Mouse (Mus musculus): ENCODE measurements around the gene Trp63.

The Trp63 gene

DNA sequence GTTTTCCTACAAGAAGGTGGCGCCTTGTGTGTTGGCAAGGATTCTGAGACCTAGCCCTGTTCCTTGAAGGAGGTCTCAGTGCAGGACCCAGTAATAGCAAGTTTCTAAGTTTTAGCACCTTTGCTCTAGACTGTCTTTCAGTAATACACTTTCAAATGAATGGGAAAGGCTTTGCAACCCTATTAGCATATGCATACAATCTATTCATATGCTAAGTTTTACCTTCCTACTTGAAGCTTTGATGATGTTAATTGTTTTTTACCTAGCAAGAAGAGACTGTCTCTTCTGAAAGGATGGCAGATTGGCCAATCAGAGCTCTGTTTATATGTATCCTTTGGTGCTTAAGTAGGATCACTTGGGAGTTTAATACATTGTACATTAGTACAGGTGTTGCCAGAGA, 187.9 kb downstream of the Trp63 start:
- no peak for DNase-seq (ENCODE audit: low read depth, low spot score)

DNA sequence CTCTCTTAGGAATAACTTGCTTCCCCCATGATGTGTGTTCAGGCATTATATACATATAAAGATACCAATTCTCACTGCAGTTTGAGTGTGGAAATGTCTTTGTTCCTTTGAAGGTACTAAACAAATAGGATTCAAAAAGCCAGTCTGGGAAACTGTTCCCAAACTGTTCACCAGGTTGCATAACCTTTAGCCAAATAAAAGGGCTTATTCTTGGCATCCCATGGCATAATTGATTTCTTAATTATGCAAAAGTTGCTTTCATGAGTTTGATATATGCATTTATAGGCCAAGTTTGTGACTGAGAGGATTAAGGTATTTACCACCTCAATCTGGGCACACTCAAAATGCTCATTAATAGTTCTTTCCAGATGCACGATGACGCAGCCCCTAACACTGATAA, 192.1 kb downstream of the Trp63 start:
- no peak for DNase-seq (ENCODE audit: low read depth, low spot score)

DNA sequence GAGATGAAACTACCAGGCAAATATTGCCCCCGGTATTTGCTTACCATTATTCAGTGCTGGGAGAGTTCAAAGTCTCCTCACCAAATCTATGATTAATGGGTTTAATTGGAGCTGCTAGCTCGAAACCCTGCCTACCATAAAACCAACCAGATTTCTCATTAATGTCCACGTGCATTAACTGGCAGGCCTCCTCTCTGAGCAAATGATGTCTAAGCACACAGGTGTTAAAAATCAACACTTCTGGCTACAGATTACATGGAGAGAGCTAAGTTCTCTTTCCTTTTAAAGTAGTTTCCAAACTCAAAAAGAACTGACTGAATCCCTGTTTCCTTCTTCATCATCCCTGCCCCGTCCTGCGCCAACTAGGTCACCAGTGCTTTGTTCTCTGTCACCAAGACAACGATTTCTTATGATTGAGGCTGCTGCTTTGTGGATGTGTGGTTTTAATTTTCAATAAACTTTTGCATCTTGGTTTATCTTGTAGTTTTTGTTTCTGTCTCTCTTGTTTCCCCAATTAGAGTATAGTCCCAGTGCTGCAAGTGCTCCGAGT, 193.9 kb downstream of the Trp63 start:
- DNase-seq (ENCODE audit: low read depth, low spot score), result no peak

DNA sequence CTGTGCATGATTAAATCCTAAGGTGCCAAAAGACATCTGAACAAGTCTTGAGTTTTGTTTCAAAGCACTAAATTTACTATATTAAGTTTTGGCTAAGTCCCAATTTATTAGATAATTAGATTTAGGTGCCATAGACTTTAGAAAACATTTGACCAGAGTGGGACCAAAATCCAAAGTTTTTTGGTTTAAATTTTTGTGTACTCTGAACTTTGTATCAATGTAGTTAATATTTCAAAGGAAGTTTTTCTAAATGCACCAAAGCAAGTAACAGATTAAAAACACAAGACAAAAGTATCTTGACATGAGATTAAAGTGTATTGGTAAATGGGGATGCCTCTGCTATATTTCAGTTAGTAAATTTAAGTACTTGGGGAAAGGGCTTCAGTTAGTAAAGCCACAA, 194.6 kb downstream of the Trp63 start:
- DNase-seq (ENCODE audit: low read depth, low spot score), result no peak

DNA sequence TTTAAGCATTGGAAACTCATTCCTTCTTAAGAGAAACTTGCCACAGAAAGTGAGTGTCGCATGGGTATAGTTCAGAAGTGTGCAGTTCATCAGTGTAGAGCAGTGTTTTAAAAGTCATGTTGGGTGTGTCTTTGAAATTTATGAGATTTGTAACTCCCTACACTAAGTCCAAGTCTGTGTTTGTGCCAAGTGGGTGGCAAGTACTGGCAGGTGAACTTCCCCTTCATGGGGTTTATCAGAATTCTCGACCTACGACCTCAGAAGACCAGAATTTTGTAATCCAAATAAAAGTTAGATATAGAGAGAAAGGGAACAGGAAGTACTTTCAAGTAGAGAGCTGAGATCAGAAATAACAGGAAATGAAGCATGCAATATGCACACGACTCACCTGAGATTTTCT, 215.5 kb downstream of the Trp63 start:
- DNase-seq (ENCODE audit: low read depth, low spot score), result no peak

DNA sequence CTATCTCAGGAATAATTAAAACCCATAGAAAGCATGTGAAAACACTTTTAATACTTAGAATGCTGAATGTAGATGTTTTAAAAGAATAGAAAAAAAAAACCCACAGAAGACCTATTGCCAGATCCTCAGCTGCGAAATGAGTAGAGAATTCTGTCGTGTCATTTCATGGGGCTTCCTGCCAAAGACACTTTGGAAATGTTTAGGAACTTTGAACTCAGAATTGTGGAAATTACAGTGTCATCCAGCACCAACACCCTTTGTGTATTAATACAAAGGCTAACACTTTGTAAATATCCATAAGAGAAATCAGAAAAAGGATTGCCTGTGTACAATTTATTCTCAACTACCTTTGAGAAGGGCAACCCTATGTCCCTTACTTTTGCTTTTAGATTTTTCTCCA, 216.1 kb downstream of the Trp63 start:
- no peak for DNase-seq (ENCODE audit: low read depth, low spot score)

DNA sequence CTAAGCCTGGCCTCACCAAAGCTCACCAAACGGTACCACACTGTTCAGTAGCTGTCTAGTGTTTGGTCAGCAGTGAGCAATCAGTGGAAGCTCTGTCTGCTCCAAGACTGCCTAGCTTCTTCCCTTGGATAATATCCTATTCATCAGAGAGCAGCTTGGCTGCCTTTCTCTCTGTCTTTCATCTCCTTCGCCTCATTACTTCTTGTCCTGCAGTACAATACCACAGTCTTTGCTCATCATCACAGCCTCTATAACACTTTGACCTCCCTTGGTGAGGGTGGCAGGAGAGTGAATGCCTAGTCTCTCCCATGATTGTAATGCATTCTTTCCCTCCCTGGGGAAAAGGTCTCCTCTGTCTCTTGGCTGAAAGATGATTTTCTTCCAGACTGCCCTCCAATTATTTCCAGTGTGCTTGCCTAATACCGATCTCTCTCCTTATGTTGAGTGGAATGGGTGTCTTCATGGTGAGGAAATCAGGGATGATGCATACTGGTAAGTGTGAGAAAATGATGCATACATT, 216.9 kb downstream of the Trp63 start:
- no peak for DNase-seq (ENCODE audit: low read depth, low spot score)

- DNase-seq (ENCODE audit: low read depth, low spot score), result no peak
Observed at GRCm38 (mm10) chr16:25912185-25912584, 228.6 kb downstream of the Trp63 start.

DNA sequence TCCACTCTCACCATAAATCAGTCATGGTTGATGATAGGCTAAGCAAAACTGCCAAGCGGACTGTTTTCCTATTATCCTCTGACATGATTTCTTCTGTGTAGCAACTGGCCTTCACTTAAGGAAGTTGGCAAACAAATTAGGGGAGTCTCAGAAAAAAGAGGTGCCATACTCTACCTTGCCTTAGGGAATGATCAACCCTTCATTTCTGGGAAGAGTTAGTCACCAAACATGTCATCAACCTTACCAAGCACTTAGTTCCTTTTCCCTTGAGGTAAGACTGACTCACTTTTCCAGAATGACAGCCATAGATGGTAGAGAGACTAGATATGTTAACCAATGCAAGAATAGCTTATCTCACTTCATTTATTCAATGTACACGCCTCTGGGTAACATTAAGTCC, 250.6 kb downstream of the Trp63 start:
- DNase-seq (ENCODE audit: low read depth, low spot score), result no peak

All from brain, embryonic 18.5 days (tissue).